Mouse (Mus musculus): ENCODE measurements around the gene Gm20388. TPM values are rescaled to one million over a fixed set of nuclear protein-coding genes. Genes with fewer than 3 reads are reported as not detected.
A peak's percentile ranks its signal among the peaks of the same experiment; 100 is the strongest.

Gene Gm20388
- polyA plus RNA-seq, 1 experiment from 2014 or later, result 8.3 TPM

DNA sequence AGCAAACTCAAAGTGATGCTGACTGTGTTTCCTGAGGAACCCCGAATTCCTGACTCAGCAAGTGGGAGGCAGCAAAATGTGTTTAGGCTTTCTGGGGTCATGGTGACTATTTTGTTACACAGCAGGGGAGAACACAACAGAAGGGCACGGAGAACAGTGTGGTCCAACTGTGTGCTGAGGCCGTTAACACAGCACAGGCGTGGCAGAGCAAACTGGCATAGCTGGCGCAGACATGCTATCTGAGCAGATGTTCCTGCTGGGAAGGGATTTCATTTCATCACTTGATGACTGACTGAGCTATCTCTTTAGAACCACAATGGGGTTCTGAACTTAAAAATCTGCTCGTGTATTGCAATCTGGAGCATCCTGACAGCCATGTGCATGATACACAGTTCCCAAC lies 1974.8 kb downstream of the Gm20388 start:
- Histone ChIP-seq H3K9me3 (ENCODE audit: control insufficient read depth, low read length) (no peaks in the 10 kb centered on the region), H3K36me3 (ENCODE audit: control insufficient read depth, insufficient read depth, low read length) (peaks cover 55% of the 10 kb centered on the region), H3K4me1 (replicated peaks; ENCODE audit: control insufficient read depth, insufficient read depth, low read length) (no peaks in the 10 kb centered on the region), H3K9ac (ENCODE audit: low read length) (no peak overlapping the region), H3K27me3 (replicated peaks; ENCODE audit: control insufficient read depth, insufficient read depth, low read length) (no peaks in the 10 kb centered on the region), H3K4me2 (ENCODE audit: low read length) (no peak overlapping the region), H3K4me3 (ENCODE audit: low read depth, low read length) (no peak overlapping the region), H3K27ac (ENCODE audit: low read depth) (no peak overlapping the region)
- WGBS, result 90% methylated on average over 6 of the region's 6 CpGs
- ATAC-seq (replicated peaks; ENCODE audit: low FRiP score, low TSS enrichment, low read depth) (no peak), DNase-seq (ENCODE audit: low spot score) (no peak)

DNA sequence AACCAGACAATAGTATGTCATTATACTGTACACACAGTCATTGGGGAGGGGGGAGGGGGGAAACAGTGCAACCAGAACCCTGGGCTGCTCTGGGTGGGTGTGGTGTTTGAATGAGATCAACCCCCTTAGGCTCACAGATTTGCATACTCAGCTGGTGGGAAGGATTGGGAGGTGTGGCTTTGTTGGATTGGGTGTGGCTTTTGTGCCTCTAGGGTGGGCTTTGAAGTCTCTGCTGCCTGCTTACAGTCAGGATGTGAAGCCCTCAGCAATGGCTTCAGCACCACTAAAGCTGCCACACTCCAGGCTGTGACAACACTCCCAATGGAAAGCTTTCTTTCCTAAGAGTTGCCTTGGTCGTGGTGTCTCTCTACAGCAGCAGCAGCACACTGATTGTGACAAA lies 1976.9 kb downstream of the Gm20388 start:
- H3K9ac ChIP-seq (ENCODE audit: low read length), result no peak overlapping the region
- DNase-seq (ENCODE audit: low spot score) (no peak), ATAC-seq (replicated peaks; ENCODE audit: low FRiP score, low TSS enrichment, low read depth) (no peak)
- H3K9me3 ChIP-seq (ENCODE audit: control insufficient read depth, low read length), result no peaks in the 10 kb centered on the region
- no peaks in the 10 kb centered on the region for H3K4me1 ChIP-seq (replicated peaks; ENCODE audit: control insufficient read depth, insufficient read depth, low read length)
- no peak overlapping the region for H3K4me3 ChIP-seq (ENCODE audit: low read depth, low read length)
- no peak overlapping the region for H3K4me2 ChIP-seq (ENCODE audit: low read length)
- peaks cover 43% of the 10 kb centered on the region for H3K36me3 ChIP-seq (ENCODE audit: control insufficient read depth, insufficient read depth, low read length)
- 40% methylated on average over 1 of the region's 1 CpGs for WGBS
- no peak overlapping the region for H3K27ac ChIP-seq (ENCODE audit: low read depth)
- H3K27me3 ChIP-seq (replicated peaks; ENCODE audit: control insufficient read depth, insufficient read depth, low read length), result no peaks in the 10 kb centered on the region

DNA sequence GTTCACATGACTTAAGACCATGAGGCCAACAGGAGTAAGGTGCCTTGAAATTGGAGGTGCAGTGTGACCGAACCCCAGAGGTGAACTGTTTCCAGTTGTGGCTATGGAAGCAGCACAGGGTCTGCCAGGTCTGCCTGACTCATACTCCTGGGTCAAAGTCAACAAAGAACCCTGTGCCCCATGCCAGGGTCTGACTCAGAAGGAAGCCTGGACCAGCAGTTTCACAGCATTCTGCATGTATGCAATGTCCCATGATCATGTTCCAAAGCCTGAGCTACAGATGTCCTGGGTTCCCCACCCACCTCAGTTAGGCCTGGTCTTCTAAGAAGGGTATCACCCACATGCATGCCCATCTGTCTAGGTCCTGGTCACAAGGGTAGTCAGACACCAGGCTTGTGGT lies 1978.7 kb downstream of the Gm20388 start:
- Histone ChIP-seq H3K27me3 (replicated peaks; ENCODE audit: control insufficient read depth, insufficient read depth, low read length) (no peaks in the 10 kb centered on the region), H3K9ac (ENCODE audit: low read length) (no peak overlapping the region), H3K27ac (ENCODE audit: low read depth) (no peak overlapping the region), H3K4me2 (ENCODE audit: low read length) (no peak overlapping the region), H3K4me3 (ENCODE audit: low read depth, low read length) (no peak overlapping the region), H3K4me1 (replicated peaks; ENCODE audit: control insufficient read depth, insufficient read depth, low read length) (no peaks in the 10 kb centered on the region), H3K9me3 (ENCODE audit: control insufficient read depth, low read length) (no peaks in the 10 kb centered on the region), H3K36me3 (ENCODE audit: control insufficient read depth, insufficient read depth, low read length) (peaks cover 26% of the 10 kb centered on the region)
- DNase-seq (ENCODE audit: low spot score) (no peak), ATAC-seq (replicated peaks; ENCODE audit: low FRiP score, low TSS enrichment, low read depth) (no peak)
- 94% methylated on average over 1 of the region's 1 CpGs for WGBS

DNA sequence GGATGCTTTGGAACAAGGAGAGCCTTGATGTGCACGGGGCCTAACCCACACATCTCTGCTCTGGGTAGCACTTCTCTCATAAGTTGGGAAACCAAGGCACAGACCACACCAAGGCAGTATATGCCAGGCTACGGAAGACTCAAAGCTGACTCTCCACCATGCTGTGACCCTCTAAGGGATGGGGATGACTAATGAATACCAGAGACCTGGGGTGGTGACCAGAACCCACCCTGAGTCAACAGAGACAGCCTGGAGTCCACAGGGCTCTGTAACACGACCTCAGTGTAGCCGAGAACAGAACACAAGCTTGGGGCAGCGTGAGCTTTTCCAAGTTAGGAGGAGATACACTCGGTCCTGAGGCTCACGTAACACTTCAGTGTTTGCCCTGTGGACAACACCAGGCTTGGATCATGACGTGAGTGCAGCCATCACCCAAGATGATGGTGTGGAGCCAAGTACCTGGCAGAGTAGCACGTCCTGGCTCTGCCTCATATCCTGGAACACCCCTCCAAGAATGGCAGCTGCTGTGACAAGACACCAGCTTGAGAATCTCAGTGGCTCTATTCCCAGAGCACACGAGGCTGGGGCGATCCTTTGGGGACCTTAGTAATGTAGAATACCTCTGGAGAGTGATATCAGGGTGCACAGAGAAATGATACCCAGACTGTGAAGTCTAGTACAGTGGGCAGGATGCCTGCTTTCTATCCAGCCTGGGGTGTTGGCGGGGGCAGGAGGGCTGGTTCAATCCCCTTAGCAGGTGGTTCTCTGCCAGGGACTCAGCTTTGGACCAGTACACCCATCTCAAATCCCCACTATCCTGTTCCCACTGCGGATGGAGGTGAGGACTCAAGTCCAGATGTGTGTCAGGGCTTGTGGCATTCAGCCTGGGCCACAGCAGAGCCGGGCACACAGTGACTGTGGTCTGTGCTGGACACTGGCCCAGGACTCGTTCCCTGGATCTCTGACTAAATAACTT lies 1979.5 kb downstream of the Gm20388 start:
- H3K4me1 ChIP-seq (replicated peaks; ENCODE audit: control insufficient read depth, insufficient read depth, low read length), result no peaks in the 10 kb centered on the region
- H3K4me2 ChIP-seq (ENCODE audit: low read length), result no peak overlapping the region
- ATAC-seq (replicated peaks; ENCODE audit: low FRiP score, low TSS enrichment, low read depth) (no peak), DNase-seq (ENCODE audit: low spot score) (no peak)
- H3K27ac ChIP-seq (ENCODE audit: low read depth), result no peak overlapping the region
- no peaks in the 10 kb centered on the region for H3K27me3 ChIP-seq (replicated peaks; ENCODE audit: control insufficient read depth, insufficient read depth, low read length)
- H3K9me3 ChIP-seq (ENCODE audit: control insufficient read depth, low read length), result no peaks in the 10 kb centered on the region
- H3K4me3 ChIP-seq (ENCODE audit: low read depth, low read length), result no peak overlapping the region
- 84% methylated on average over 15 of the region's 15 CpGs for WGBS
- peaks cover 26% of the 10 kb centered on the region for H3K36me3 ChIP-seq (ENCODE audit: control insufficient read depth, insufficient read depth, low read length)
- no peak overlapping the region for H3K9ac ChIP-seq (ENCODE audit: low read length)

DNA sequence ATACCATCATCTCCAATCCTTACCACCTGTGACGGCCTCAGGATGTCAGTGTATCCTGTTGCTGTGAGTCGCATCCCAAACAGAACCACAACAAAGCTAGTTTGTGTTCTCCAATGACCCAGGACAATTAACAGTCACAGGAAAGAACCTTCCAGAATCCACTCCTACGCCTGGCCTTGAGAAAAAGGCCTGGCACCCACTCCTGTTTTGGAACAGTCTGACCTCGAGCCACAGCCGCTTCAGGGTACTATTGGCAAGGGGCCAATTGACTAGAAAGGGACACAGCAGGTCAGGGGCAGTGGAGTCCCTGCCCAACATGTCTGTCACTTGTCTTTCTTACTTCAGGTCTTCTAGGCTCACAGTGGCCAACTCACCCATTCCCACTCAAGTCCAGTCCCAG lies 1982.2 kb downstream of the Gm20388 start:
- H3K36me3 ChIP-seq (ENCODE audit: control insufficient read depth, insufficient read depth, low read length), result peaks cover 17% of the 10 kb centered on the region
- H3K9me3 ChIP-seq (ENCODE audit: control insufficient read depth, low read length), result no peaks in the 10 kb centered on the region
- H3K4me2 ChIP-seq (ENCODE audit: low read length), result no peak overlapping the region
- H3K27ac ChIP-seq (ENCODE audit: low read depth), result no peak overlapping the region
- DNase-seq (ENCODE audit: low spot score) (no peak), ATAC-seq (replicated peaks; ENCODE audit: low FRiP score, low TSS enrichment, low read depth) (no peak)
- H3K9ac ChIP-seq (ENCODE audit: low read length), result no peak overlapping the region
- peaks cover 17% of the 10 kb centered on the region for H3K4me1 ChIP-seq (replicated peaks; ENCODE audit: control insufficient read depth, insufficient read depth, low read length)
- no peaks in the 10 kb centered on the region for H3K27me3 ChIP-seq (replicated peaks; ENCODE audit: control insufficient read depth, insufficient read depth, low read length)
- WGBS, result 91% methylated on average over 5 of the region's 5 CpGs
- no peak overlapping the region for H3K4me3 ChIP-seq (ENCODE audit: low read depth, low read length)

DNA sequence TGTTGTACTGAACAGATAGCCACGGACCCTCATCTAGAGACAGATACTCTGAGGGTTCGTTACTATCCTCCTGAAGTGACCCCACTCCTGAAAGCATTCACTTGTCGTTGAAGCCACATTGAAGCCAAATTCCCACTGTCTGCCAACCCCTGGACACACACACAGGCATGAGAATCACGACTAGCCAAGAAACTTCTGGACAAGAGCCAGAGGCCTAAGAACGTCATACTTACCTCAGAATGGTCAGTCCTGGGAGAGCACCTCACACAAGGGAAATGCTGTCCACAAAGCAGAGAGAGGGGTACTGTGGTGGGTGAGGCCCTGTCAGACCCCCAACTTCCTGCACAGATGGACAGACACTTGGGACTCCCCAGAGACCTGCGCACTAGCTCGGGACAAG lies 1985.3 kb downstream of the Gm20388 start:
- no peak overlapping the region for H3K27ac ChIP-seq (ENCODE audit: low read depth)
- no peak overlapping the region for H3K9ac ChIP-seq (ENCODE audit: low read length)
- peaks cover 12% of the 10 kb centered on the region for H3K36me3 ChIP-seq (ENCODE audit: control insufficient read depth, insufficient read depth, low read length)
- ATAC-seq (replicated peaks; ENCODE audit: low FRiP score, low TSS enrichment, low read depth) (no peak), DNase-seq (ENCODE audit: low spot score) (no peak)
- H3K4me3 ChIP-seq (ENCODE audit: low read depth, low read length), result no peak overlapping the region
- whole genome bisulfite sequencing, result 73% methylated on average over 7 of the region's 7 CpGs
- H3K4me2 ChIP-seq (ENCODE audit: low read length), result no peak overlapping the region
- no peaks in the 10 kb centered on the region for H3K27me3 ChIP-seq (replicated peaks; ENCODE audit: control insufficient read depth, insufficient read depth, low read length)
- H3K9me3 ChIP-seq (ENCODE audit: control insufficient read depth, low read length), result no peaks in the 10 kb centered on the region
- peaks cover 36% of the 10 kb centered on the region for H3K4me1 ChIP-seq (replicated peaks; ENCODE audit: control insufficient read depth, insufficient read depth, low read length)

DNA sequence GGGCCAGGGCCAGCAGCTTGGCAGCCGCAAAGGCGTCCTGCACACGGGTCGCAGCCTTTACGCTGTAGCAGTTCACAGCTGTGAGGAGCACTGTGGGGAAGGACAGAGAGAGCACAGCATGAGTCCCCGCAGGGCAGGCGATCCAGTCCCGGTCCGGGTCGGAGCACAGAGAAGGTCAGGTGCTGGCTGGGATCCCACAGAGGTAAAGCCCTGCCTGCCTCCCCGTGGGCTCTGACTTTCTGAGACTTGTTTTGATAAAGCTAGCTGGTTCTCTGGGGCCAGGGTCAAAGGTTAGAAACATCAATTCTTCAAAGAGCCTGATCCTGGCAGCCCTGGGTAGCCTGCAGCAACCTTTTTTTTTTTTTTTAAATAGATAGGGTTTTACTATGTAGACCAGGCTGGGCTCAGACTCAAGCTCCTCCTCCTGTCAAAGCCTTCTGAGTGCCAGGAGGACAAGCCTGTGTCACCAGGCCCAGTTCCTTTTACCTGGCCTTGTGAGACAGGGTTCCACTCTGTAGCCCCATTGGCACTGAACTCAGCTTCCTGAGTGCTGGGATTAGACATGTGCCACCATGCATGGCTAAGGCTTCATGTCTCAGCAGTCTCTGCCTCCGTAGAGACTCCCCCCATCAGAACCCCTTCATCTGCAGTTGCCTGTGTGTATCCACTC lies 1986.0 kb downstream of the Gm20388 start:
- WGBS, result 48% methylated on average over 12 of the region's 12 CpGs
- no peak overlapping the region for H3K4me3 ChIP-seq (ENCODE audit: low read depth, low read length)
- no peak overlapping the region for H3K4me2 ChIP-seq (ENCODE audit: low read length)
- H3K9ac ChIP-seq (ENCODE audit: low read length), result no peak overlapping the region
- peaks cover 37% of the 10 kb centered on the region for H3K4me1 ChIP-seq (replicated peaks; ENCODE audit: control insufficient read depth, insufficient read depth, low read length)
- H3K9me3 ChIP-seq (ENCODE audit: control insufficient read depth, low read length), result no peaks in the 10 kb centered on the region
- ATAC-seq (replicated peaks; ENCODE audit: low FRiP score, low TSS enrichment, low read depth) (no peak), DNase-seq (ENCODE audit: low spot score) (no peak)
- H3K27ac ChIP-seq (ENCODE audit: low read depth), result 0 out of 2 replicates have a peak overlapping the region, but pooled peaks have one; percentile 35
- H3K27me3 ChIP-seq (replicated peaks; ENCODE audit: control insufficient read depth, insufficient read depth, low read length), result no peaks in the 10 kb centered on the region
- H3K36me3 ChIP-seq (ENCODE audit: control insufficient read depth, insufficient read depth, low read length), result peaks cover 12% of the 10 kb centered on the region

DNA sequence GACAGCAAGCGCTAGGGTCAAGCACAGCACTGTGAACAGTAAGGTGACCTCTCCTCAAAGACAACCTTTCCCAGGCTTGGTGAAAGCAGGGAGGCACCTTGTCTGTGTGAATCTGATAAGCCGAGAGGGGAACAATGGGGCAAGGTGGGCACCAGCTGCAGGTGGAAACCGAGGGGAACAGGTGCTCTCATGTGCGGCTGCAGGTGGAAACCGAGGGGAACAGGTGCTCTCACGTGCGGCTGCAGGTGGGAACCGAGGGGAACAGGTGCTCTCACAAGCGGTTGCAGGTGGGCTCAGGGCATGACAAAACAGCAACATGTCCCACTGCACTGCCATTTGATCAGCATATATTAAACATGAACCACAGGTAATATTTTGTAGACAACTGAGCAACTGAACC lies 1986.6 kb downstream of the Gm20388 start:
- H3K9ac ChIP-seq (ENCODE audit: low read length), result no peak overlapping the region
- ATAC-seq (replicated peaks; ENCODE audit: low FRiP score, low TSS enrichment, low read depth) (no peak), DNase-seq (ENCODE audit: low spot score) (no peak)
- H3K27ac ChIP-seq (ENCODE audit: low read depth), result peak overlapping the region; percentile 89; the same call in 1 of the 2 replicates
- H3K9me3 ChIP-seq (ENCODE audit: control insufficient read depth, low read length), result no peaks in the 10 kb centered on the region
- WGBS, result 75% methylated on average over 9 of the region's 9 CpGs
- peak overlapping the region; percentile 43; the same call in 1 of the 2 replicates for H3K4me2 ChIP-seq (ENCODE audit: low read length)
- no peaks in the 10 kb centered on the region for H3K27me3 ChIP-seq (replicated peaks; ENCODE audit: control insufficient read depth, insufficient read depth, low read length)
- H3K4me1 ChIP-seq (replicated peaks; ENCODE audit: control insufficient read depth, insufficient read depth, low read length), result peaks cover 41% of the 10 kb centered on the region
- peaks cover 12% of the 10 kb centered on the region for H3K36me3 ChIP-seq (ENCODE audit: control insufficient read depth, insufficient read depth, low read length)
- H3K4me3 ChIP-seq (ENCODE audit: low read depth, low read length), result no peak overlapping the region
